Mouse (Mus musculus) heart, postnatal 14 days (tissue): ENCODE results near the gene Rpl4. TPM values are rescaled to one million over a fixed set of nuclear protein-coding genes. Genes with fewer than 3 reads are reported as not detected.

Source experiments
- microRNA-seq, 2 experiments: library from miRNA; unstranded; fragments of <30 nt; microRNA quantifications; one replicate each; pipeline ENCODE4 v1.2.0; 2021 to 2022
- total RNA-seq, 2 experiments: library from RNA; stranded (reverse); gene quantifications; 2 replicates each; pipeline ENCODE4 v1.2.3; 2021

The Rpl4 gene
- total RNA-seq, 2 experiments from 2014 or later = 461 to 503 TPM

Small RNA genes lying within 50 kb of the gene (microRNA-seq; reads per million reads assigned to microRNA genes)
- 0 reads per million in 2 experiments for gene Gm24106

Other genes with a start within 250 kb of the Rpl4 start
- gene Smad6, start 151.3 kb upstream of the Rpl4 start, total RNA-seq = 10 to 100 TPM; 13.6 to 15.5 TPM
- under 1 TPM; 0.14 to 0.29 TPM for gene Lctl, start 56.2 kb upstream of the Rpl4 start, total RNA-seq
- gene Zwilch, start 271 bp upstream of the Rpl4 start, total RNA-seq = 1 to 10 TPM; 1.9 to 3.8 TPM
- gene Snapc5, start 5.9 kb downstream of the Rpl4 start, total RNA-seq = 10 to 100 TPM; 20.0 to 22.9 TPM
- gene Uchl4, start 61.8 kb downstream of the Rpl4 start, total RNA-seq = 1 to 10 TPM; 1.2 to 1.6 TPM
- gene Map2k1, start 80.3 kb downstream of the Rpl4 start, total RNA-seq = 10 to 100 TPM; 50.0 to 52.9 TPM
- gene Tipin, start 108.2 kb downstream of the Rpl4 start, total RNA-seq = 10 to 100 TPM; 11.2 to 12.1 TPM
- gene Dis3l, start 167.9 kb downstream of the Rpl4 start, total RNA-seq = 10 to 100 TPM; 22.6 to 25.1 TPM
- gene Megf11, start 212.3 kb downstream of the Rpl4 start, total RNA-seq = 1 to 10 TPM; 3.6 to 4.2 TPM